Mouse (Mus musculus) lung, postnatal 0 days (tissue): Measurements from ENCODE around the gene Gh.

ENCODE experiments used
- CTCF ChIP-seq: IDR thresholded peaks from 2 replicates; pipeline ENCODE4 v1.5.1; 2016; ENCODE audit warnings: antibody characterized with exemption, mild to moderate bottlenecking
- EP300 ChIP-seq: IDR thresholded peaks from 2 replicates; pipeline ENCODE4 v1.6.1; 2016; ENCODE audit warnings: antibody characterized with exemption, mild to moderate bottlenecking, control low read depth

DNA sequence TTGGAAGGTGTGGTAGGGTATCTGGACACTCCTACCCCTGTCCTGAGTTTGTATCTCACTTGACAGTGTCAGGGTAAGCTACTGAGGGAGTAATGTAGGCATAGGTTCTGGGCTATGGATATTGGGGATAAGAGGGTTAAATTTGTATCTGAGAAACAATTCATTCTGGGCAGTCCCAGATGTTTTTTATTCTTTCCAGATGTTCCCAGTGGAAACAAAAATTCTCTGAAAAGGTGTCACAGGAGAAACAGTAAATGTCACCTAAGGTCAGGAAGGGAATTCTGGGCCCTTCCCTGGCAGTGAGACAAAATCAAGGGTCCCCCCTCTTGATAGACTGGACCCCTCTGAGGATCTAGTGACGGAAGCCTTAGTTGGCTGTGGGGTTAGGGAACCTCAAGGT lies 14.8 kb upstream of the Gh start:
- TF ChIP-seq CTCF (no peak), EP300 (no peak)
